Mouse (Mus musculus): Measurements from ENCODE around the gene Rps9. TPM values are rescaled to one million over a fixed set of nuclear protein-coding genes. Genes with fewer than 3 reads are reported as not detected.
"Not testable (repeated sequence)": the region's sequence is repeated elsewhere in the genome, so short reads cannot be mapped to it uniquely, and the experiment has no call there.

Gene Rps9
- total RNA-seq, 2 experiments from 2014 or later, result 390 to 414 TPM

DNA sequence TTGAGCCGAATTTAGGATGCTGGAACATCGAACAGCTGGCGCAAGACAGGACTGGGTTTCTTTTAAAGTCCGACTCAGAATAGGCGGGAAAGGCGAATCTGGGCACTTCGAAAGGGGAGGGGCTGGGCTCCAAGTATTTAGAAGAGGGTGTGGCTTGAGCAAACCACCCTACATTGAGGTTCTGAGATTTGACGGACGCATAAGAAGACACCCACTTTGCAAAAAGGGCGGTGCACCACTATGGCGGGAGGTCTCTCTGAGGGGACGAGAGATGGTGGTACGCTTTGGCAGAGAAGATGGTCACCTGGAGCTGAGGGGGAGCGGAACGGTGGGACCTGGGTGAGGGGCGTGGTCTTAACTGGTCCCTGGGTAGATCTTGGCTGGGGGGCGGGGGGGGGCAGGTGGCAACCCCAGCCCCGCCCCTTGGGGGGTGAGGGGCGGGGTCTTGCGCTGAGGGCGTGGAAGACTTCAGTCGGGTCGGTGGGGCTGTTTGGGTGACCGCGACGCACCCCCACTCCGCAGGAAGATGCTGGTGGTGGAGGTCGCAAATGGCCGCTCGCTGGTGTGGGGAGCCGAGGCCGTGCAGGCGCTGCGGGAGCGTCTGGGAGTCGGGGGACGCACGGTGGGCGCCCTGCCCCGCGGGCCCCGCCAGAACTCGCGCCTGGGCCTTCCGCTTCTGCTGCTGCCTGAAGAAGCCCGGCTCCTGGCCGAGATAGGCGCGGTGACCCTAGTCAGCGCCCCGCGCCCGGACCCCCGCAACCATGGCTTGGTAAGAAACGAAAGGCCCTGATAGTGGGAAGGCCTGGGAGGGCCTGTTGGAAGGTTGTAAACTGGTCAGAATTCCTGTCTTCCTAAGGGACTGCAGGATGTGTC is 9.5 kb upstream of the Rps9 start:
- DNase-seq (ENCODE audit: low spot score in 2 of 2), result peak; percentile 32 to 52

DNA sequence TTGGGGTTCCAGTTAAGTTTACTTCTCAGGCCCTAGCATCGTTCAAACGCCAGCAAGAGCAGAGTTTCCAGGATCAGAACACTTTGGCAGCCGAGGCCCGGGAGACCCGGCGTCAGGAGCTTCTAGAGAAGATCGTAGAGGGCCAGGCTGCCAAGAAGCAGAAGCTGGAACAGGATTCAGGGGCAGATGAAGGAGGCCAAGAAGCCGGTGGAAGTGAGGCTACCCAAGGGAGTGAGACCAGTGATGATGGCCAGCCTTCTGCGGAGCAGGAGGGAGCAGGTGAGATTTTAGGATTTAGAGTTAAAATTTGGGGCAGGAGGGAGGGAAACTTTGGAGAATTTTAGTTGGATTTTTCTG is 8.9 kb upstream of the Rps9 start:
- DNase-seq (ENCODE audit: low spot score in 2 of 2), result not testable (repeated sequence)

DNA sequence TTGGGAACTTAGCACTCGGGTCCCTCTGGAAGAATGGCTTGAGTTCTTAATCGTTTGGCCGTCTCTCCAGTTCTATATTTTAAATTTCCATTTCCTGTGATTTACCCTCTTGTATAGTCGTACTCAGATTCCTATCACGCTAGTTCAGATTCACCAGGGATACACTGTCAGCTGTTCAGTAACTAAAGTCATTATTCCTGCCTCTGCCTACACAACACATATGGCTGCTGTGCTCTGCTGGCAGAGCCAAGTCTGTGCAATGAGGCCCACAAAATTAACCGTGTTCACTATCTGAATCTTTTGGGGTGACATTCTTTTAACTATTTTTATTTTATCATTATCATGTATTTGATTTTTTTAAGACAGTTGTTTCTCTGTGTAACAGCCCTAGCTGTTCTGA is 5.3 kb upstream of the Rps9 start:
- DNase-seq (ENCODE audit: low spot score in 2 of 2), result peak; percentile 36 to 72

DNA sequence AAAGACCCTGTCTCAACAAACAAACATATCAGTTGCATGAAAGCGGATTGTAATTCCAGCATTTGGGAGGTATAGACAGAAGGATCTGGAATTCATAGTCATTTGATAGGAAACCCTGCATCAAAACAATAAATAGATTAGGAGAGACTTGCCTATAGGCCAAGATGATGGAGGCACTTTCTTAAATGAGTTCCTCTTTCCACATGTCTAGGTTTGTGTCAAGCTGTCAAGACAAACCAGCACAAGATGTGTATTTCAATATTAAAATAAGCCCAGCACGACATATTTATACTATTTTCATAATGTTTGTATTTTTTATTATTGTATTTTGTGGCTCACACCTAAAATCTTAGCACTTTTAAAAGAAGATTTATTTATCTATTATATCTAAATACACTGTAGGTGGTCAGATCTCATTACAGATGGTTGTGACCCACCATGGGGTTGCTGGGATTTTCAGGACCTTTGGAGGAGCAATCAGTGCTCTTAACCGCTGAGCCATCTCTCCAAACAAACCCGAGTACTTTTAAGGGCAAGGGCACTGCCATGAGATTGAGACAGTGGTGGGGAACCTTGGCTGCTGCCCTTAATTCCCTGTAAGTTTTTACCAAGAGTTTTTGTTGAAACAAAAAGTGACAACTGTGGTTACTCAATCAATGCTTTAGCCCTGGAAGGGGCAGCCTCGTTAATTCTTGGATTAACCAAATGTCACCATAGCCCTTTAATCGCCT is 480 bp upstream of the Rps9 start:
- no peak for DNase-seq (ENCODE audit: low spot score in 2 of 2)

DNA sequence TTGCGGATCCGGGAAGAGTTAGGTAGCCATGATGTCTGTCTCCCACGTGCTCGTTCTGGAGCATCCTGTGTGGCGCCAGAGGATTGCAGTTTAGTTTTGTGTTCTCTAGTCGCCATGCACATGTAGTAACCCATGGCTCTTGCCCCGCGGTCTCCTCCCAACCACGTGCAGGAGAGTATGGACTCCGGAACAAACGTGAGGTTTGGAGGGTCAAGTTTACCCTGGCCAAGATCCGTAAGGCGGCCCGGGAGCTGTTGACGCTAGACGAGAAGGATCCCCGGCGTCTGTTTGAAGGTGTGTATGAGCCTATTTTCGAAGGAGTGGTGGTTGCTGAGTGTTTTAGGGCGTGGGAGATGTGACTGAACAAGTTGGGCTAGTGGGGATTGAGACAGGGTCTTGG is 682 bp downstream of the Rps9 start:
- DNase-seq (ENCODE audit: low spot score in 2 of 2), result no peak

DNA sequence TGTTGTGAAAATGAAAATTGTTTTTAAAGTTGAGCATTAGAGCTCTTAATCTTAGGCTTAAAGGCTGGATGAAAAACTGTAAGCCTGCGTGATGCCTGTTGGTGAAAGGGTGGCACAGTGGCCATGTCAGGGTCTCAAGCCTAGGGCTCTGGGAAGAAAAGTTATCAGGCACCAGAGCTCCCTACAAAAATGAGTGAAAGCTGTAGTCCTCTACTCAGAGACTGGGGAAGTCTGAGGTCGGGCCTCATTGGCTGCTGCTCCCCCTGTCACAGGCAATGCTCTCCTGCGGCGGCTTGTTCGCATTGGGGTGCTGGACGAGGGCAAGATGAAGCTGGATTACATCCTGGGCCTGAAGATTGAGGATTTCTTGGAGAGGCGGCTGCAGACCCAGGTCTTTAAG is 1.7 kb downstream of the Rps9 start:
- not testable (repeated sequence) for DNase-seq (ENCODE audit: low spot score in 2 of 2)

DNA sequence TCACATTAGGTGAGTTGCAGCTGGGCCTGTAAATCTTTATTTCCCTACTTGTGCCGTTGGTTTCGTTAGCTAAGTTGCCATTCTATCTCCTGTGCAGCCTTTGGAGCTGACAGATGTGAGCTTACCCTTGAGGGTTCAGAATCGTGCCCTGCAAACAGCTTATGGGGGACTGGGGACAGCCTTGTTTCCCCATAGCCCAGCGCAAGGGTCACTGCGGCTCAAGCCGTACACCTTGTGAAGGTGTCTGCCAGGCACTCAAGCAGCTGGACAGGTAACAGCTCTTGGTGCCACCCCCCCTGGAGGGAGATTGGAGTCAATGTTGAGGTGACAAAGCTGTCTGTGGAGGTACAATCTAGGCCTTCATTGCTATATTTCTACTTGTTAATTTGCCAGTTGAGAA is 2.1 kb downstream of the Rps9 start:
- DNase-seq (ENCODE audit: low spot score in 2 of 2), result no peak

DNA sequence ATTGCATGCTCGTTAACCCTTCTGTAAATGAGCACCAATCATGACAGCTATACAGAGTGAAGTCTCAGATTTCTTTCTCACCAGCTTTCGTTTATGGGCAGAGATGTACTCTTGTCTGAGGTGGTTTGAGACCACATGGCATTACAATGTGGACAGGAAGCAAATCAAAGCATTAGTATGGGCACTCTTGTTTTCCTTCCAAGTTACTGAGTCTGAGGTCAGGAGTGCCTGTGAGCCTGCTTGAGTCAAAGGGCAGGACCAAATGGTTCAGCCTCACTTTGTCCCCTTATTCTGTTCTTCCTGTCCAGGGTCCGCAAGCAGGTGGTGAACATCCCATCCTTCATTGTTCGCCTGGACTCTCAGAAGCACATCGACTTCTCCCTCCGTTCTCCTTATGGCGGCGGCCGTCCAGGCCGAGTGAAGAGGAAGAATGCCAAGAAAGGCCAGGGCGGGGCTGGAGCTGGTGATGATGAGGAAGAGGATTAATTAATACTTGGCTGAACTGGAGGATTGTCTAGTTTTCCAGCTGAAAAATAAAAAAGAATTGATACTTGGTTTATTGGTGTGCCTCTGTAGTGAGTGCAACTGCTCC is 2.6 kb downstream of the Rps9 start:
- DNase-seq (ENCODE audit: low spot score in 2 of 2), result no peak

DNA sequence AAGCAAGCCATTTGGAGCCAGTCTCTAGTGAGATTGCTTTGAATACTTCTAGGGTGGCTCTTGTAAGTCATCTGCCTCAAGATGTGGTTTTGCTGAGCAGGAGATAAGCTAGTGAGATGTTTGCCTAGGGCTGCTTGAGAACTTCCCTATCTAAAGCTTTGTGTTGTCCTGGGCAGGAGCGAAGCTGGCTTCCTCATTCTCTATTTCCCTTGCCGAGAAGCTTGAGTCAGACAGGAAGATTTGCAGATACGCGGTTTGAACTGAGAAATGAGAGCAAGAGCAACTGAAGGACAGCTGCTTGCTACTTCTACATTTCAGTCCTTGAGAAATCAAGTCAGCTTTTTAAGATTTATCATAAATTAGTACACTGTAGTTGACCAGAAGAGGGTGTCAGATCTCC is 3.2 kb downstream of the Rps9 start:
- no peak for DNase-seq (ENCODE audit: low spot score in 2 of 2)

DNA sequence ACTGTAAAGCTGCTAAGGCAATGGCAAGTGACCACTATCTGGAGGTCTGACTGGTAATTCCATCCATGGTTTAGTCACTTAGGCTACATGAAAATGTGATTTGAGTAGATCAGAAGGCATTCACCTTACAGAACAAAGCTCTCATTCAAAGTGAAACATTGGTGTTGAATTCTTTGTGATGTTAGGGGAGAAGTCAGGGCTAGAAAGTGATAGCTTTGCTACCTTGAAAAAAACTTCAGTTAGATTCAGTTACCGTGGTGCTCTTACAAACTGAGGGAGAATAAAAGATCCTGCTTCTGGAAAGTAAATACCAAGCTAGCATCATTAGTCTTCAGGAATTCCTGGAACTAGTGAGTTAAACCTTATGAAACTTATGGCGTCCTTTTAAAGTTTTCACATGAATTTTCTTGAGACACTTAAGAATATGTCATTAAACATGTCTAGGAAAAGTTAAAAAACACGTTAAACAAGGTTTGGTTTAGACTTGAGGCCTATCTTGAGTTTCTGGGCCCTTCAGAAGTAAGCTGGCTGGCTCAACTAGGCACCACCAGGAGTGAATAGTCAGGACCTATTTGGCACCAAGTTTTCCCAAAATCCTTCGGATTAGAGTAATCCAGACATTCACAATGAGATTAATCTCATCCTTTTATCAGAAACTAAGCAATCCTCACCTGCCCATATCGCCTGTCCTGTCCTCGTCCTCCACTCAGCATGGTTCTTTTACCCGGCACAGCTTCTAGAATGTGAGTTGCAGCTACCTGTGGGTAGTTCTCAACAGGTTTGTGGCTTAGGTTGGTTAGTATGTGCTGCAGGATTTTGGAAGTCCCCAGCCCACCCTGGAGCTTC is 4.0 kb downstream of the Rps9 start:
- DNase-seq (ENCODE audit: low spot score in 2 of 2), result no peak

DNA sequence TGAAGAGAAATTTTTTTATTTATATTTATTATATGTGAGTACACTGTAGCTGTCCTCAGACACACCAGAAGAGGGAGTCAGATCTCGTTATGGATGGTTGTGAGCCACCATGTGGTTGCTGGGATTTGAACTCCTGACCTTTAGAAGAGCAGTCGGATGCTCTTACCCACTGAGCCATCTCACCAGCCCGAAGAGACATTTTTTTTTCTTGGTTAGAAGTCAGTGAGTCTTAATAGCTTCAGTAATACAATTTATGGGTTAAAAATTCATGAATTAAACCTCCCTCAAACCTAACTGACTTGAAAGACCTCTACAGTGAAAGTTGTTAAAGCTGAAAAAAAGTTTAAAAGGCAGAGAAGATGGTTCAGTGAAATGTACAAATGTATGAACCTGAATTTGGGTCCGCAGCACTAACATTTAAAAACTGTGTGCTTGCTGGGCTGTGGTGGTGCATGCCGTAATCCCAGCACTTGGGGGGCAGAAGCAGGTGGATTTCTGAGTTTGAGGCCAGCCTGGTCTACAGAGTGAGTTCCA is 4.7 kb downstream of the Rps9 start:
- DNase-seq (ENCODE audit: low spot score in 2 of 2), result not testable (repeated sequence)

DNA sequence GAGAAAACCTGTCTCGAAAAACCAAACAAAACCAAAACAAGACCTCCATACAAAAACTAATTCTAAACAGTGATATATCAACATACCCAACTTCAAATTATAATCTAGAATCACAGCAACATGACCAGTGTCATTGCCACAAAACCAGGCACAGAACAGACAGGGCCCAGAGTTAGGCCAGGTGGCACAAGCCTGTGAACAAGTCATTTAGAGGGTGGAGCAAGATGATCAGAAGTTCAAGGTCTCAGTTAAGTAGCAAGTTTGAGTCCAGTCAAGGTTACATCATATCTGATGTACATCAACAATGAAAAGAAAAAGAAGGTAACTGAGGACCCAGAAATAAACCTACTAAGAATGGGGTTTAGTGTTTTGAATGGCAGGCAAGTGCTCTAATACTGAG is 5.2 kb downstream of the Rps9 start:
- DNase-seq (ENCODE audit: low spot score in 2 of 2), result no peak

DNA sequence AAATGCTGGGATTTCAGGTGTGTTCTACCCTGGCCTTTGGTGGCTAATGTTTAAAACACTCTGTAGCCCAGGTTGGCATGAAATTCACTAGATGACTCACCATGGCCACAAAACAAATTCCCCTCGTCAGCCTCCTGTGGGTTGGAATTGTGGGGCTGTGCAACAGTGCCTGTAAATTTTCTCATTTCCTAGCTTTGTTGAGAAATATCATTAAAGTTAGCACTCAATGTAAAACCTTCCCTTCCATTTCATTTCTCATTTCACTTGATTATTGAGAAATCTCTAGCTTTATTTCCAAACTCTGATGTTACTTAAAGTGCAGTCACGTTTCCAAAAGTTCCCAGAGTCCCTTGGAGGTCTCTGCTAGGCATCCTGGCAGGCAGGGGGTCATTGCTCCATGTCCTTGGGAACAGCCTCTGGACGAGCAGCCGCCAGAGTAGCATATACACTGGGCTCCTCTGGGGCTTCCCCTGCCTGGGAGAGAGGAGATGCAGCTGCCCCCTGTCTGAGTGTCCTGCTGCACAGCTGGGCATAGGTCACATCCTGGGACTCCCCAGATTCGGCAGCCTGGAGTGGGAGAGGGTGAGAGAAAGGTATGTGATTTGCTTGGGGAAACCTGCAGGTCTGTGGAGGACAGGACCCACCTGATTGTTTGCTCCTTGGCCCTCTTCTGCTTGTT is 8.6 kb downstream of the Rps9 start:
- DNase-seq (ENCODE audit: low spot score in 2 of 2), result no peak

DNA sequence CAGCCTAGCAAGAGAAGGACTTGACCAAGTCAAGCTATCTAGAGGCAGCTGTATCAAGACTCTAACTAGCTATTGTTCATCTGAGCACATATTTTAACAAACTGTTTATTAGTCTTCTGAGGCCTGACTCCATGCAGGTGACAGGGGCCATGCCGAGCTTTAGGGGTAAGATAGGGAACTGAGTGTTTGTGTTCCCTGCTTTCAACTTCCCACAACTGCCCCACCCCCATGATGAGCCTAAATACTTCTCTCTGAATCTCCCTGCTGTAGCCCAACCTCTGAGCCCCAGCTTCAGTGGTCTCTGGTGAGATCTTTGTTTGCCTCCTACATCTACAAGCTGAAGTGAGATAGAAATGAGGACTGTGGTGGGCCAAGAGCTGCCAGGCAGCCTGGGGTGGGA is 11.5 kb downstream of the Rps9 start:
- no peak for DNase-seq (ENCODE audit: low spot score in 2 of 2)

DNA sequence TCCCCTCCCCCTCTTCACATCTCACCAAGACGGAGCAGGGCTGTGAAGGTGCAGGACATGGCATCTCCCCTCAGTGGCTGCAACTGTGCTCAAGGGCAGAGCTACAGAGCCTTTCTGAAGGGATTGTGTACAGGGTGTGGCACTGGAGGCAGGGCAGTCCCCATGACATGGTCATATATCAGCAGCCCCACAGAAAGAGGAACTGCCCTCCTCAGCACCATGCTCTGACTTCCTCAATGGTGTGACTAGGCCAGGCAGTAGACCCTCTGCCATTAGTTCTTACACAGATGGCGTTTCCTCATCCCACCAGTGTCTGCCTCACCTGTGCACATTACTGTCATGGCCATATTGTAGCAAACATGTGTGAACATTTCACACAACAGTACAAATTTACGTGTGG is 16.5 kb downstream of the Rps9 start, which contains the start of gene Pirb:
Pirb (minus strand) TSS at position 124 of the 400 bp plus-strand sequence.
- DNase-seq (ENCODE audit: low spot score in 2 of 2), result peak in 1 of 2 experiments; percentile 0

DNA sequence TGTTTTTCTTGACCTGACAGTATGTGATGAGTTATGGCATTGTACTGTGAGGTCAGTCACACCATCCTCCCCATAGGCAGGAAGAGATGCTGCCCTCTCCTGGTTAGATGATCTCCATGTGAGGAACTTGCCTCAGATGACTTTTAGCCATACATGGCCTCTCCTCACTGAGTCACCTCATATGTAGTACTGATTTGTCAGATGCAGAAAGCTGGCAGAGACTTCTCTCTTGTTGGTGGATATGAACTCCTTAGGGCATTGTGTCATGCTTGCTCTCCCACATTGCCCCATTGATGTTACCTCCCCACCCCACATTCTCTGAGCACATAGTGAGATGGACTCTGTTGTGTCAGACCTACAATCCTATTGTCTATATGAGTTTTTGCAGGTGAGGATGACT is 21.7 kb downstream of the Rps9 start:
- not testable (repeated sequence) for DNase-seq (ENCODE audit: low spot score in 2 of 2)

DNA sequence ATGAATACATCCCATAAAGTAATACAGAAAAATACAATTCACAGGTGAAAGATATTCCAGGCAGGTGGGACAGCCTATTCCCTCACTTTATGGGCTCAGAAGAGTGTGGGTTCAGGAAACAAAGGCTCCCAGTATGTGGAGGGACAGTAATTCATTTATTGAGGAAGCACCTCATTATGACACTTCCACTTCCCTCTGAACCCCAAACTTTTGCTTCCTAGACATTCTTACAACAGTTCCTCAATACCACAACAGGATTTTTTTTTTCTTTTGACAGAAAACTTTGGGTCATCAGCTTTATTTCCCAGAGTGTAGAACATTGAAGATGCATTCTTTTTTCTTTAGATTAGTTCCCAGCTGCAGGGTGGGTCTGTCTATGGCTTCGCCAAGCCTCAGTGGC is 28.9 kb downstream of the Rps9 start:
- DNase-seq (ENCODE audit: low spot score in 2 of 2), result not testable (repeated sequence)
